Mouse (Mus musculus) adrenal gland, postnatal 36 days (tissue): ENCODE results near the gene Trim26. TPM values are rescaled to one million over a fixed set of nuclear protein-coding genes. Genes with fewer than 3 reads are reported as not detected.
"Not testable (repeated sequence)": the region's sequence is repeated elsewhere in the genome, so short reads cannot be mapped to it uniquely, and the experiment has no call there.

Source experiments
- DNase-seq, 2 experiments: peaks; one replicate each; pipeline ENCODE4 v3.0.0; 2021; ENCODE audit warnings: mixed read lengths in 1 of 2
- long read RNA-seq, 2 experiments: library from polyadenylated mRNA; stranded (forward); transcript quantifications; one replicate each; pipeline ENCODE4 v2.0.0; 2021; ENCODE audit warnings: borderline sequencing depth in 2 of 2
- total RNA-seq, 2 experiments: library from RNA; stranded (reverse); gene quantifications; 2 replicates each; pipeline ENCODE4 v1.2.3; 2021

Gene Trim26
- total RNA-seq, result 10 to 100 TPM; 57.8 to 61.3 TPM
- long read RNA-seq, experiment 1, partial matches to known transcripts, result 2 of 27 reads
- long read RNA-seq, experiment 1, other reads (novel, unspliced or antisense), result 25 of 27 reads
- long read RNA-seq, experiment 2, partial matches to known transcripts, result 0 of 3 reads
- long read RNA-seq, experiment 2, other reads (novel, unspliced or antisense), result 3 of 3 reads

DNA sequence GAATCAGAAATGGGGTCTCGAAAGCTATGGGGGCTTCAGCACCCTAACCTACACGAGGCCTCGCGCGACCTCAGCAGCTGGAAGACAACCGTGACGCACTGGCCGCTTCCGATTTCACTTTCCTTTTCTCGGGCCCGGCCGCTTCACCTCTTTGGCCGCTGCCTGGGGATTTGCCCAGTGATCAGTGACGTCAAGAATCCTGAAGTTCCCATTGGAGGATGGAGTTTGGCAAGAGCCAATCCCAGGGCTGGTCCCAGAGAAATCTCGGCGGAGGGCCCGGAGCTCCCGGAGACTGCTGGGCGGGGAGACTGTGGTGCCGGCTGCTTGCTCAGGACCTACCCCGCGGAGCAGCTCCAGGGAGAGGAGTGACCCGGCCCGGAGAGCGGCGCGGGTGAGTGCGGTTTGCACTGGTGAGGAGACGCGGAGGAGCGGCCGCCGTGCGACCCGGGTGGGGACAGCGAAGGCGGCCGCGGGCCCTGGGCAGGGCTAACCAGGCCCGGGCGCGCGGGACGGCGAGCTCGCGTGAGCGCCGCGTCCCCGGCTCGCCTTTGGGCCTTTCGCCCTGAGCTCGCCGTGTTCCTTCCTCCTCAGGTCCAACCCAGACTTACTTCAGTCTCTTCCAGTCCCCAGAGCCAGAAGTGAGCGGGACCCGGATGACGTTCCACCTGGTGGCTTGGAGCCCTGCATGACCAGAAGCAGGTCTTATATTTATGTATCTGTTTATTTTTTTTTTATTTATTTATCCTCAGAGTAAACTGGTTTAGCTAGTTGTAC lies at the start of gene Trim26:
Gene Trim26, plus strand, starts transcription at position 261 of the 774 bp plus-strand sequence.
- peak; percentile 96 to 97 for DNase-seq

DNA sequence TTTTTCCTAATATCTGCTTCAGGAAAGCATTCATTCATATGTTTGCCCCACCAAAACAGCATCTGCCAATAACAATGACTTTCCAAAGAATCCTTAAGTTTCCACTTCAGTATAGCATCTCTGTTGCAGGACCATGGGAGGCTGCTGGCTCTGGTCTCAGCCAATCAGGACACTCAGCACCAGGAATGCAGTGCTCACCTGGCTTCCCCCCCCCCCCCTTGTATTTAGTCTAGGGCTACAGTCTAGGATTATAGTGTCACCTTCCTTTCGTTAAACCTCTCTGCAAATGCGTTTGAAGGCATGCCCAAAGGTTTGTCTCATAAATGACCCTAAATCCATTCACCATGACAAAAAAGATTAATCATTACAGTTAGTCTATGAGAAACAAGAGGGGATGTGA lies 48.6 kb upstream of the Trim26 start:
- no peak for DNase-seq

DNA sequence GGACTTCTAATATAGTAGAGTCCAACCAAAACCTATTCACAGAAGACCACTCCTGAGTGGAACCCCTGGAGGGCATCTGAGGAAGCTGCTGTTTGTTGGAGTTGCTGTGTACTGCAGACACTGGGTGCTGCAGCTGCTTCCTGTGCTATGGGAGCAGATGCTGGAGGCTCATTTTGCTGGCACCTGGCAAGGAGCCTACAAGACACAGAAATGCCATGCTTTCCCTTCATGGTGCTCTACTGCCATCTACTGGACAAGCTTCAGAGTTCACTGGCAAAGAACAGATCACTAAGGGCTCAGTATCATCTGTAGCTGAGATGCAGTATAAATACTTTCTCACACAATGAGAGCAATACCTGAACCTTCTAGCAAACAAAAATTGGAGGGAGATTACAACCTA lies 48.1 kb upstream of the Trim26 start:
- peak; percentile 58 to 75 for DNase-seq

DNA sequence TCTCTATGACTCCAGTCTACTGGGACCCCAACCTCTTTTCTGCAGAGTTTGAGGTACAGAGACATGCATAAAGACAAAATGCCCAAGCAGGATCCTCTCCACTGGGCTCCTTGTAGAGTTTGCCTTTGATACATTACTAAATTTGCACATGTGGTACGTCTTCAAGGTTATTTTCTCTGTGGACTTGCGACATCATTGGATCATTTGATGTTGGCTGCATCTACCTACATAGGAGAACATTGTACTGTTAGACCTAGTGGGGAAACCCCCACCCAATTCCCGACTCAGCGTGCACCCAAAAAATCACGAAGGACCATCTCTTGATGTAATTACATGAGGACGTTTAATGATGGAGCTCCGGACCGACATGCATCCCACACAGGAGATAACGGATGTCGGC lies 37.4 kb upstream of the Trim26 start:
- DNase-seq, result no peak

DNA sequence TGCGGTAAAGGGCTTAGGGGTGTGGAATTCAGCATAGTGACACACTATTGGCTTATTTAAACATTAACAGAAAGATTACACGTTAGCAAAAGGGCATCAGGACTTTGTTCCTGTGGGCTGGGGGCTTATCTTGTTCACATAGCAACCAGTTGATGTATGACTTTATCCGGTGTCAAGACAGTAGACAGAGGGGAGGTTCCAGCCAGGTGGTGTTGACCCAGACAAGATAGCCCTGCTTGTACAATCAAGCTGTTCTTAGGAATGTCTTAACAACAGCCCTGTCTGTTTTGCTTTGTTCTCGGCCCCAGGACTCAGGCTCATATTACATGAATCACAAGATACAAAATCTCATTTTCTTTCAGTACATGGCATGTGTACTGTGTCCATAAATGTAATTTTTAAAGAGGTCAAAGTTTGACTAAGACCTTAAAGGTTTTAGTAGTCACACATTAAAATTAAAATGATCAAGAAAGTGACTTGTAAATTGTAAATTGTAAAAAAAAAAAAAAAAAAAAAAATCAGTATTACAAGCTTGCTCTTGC lies 36.9 kb upstream of the Trim26 start:
- DNase-seq, result not testable (repeated sequence)

DNA sequence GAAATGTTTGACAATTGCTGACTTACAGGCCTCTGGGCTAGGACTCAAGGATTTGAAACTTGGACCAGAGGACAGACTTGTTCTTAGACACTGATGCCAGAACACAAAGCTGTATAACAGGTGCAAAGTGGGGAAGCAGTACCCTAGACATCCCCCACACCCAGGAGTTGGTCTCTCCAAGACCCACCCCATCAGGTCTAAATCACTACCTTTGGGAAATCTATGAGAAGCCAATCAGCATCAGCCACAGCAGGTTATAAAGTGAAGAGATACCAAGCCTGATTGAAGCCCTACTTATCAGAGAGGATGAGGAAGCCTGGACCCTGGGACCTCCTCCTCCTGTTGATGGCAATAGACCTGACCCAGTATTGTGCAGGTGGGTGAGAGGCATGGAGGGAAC lies 25.1 kb upstream of the Trim26 start, which contains the start of gene H2-M10.6:
Gene H2-M10.6, plus strand, starts transcription at position 301 of the 400 bp plus-strand sequence.
- no peak for DNase-seq

DNA sequence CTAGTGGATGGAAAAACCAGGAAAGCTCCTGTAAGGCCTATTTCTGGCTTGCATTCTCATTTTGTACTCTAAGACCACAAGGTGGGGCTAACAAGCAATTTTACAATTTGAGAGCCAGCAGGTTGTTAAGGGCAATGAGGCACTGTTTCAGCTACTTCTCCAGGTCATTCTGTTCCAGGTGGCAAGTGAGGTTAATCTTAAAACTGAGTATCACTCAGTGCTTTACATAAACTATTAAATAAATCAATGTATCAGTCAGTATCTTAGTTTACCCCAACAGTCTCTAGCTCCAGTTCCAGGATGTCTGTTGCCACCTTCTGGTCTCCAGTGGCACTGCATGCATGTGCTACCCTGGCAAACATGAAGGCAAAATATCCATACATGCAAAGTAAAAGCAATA lies 12.9 kb upstream of the Trim26 start:
- peak; percentile 57 to 64 for DNase-seq

DNA sequence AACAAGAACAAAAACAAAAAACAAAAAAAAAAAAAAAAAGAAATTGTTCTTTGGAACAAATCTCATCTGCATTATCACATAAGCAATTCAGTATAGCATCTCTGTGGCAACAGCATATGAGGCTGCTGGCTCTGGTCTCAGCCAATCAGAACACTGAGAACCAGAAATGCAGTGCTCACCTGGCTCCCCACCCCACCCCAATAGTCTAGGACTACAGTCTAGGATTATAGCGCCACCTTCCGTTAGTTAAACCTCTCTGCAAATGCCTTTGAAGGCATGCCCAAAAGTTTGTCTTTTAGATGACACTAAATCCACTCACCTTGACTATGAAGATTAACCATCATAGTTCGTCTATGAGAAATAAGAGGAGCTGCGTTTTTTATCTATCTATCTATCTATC lies 11.4 kb upstream of the Trim26 start:
- no peak for DNase-seq

DNA sequence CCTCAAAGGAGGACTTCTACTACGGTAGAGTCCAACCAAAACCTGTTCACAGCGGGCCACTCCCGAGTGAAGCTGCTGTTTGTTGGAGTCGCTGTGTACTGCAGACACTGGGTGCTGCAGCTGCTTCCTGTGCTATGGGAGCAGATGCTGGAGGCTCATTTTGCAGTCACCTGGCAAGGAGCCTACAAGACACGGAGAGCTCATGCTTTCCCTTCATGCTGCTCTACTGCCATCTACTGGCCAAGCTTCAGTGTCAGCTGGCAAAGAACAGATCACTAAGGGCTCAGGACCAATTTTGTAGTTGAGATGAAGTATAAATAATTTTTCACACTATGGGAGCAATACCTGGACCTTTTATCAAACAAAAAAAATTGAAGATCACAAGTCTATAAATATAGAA lies 10.9 kb upstream of the Trim26 start:
- peak; percentile 83 to 90 for DNase-seq

DNA sequence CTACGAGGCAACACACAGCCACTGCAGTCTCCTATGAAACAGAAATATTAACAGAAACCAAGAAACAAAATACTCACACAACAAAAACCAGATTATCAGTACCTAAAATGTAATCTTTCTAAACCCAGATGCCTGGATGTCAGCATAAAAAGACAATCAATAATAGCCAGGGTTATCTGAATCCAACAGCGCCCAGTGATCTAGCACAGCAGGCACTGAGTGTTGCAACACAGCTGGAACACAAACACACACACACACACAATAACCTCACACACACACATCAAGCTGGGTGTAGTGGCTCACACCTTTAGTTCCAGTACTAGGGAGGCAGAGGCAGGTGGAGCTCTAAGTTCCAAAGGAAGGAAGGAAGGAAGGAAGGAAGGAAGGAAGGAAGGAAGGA lies 8.4 kb upstream of the Trim26 start:
- no peak for DNase-seq

DNA sequence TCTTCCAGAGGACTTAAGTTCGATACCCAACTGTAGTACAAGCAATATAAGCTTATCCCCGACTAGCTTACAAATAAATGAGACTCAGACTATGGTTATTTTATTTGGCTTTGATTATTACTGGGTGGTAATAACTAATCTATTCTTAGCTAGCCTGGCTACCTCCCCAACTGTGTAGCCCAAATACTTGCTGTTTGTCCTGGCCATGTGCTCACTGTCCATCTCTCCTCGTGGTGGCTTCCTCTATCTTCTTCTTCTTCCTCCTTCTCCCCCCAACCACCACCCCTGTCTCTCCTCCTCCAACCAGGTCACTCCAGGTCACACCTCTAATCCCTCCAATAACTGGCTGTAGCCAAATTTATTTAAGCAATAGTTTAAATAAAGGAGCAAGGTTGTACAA lies 6.5 kb upstream of the Trim26 start:
- no peak for DNase-seq

DNA sequence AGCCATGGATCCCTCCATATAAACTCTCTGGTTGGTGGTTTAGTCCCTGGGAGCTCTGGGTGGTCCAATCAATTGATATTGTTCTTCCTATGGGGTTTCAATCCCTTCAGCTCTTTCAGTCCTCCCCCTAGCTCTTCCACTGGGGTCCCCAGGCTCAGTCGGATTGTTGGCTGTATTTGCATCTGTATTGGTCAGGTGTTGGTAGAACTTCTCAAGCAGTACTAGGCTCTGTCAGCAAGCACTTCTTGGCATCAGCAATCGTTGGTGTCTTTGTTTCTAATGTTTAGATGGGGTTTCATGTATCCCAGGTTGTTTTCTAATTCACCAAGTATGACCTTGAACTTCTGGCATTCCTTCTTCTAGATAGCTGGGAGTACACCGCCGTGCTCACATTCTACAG lies 4.2 kb upstream of the Trim26 start:
- no peak for DNase-seq

DNA sequence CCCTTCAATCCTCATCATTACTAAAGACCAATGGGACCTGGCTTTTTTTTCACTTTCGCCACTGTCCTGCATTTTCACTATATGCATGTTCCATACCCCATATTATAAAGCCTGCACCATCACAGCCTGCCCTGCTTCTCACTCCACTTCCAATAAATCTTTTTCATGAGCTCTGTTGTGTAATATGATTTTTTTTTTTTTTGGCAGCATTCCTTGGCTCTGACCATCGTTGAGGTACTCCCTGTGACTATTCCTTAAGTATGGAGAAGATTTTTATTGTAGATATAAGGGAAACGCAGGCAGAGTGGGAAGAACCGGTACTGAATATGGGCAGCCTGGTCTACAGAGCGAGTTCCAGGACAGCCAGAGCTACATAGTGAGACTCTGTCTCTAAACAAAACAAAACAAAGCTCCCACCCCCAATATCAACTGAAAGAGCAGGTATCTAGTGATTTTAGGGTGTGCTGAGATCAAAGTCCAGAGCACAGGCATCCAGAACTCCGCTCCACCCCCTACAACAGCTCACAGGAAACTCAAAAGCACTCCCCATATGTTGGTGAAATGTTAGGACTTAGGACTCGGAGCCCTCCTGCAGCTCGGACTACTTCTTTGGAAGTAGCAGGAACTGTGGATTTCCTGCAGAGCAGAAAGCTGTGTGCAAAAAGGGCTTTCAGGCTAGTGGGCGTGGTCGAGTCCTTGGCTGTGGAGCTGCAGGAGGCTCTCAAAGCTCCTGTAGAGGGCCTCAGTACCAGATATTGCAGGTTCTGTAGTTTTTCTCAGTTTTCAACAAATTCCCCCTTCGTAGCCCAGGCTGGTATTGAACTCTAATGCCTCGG lies 1.1 kb upstream of the Trim26 start:
- peak; percentile 73 to 83 for DNase-seq

DNA sequence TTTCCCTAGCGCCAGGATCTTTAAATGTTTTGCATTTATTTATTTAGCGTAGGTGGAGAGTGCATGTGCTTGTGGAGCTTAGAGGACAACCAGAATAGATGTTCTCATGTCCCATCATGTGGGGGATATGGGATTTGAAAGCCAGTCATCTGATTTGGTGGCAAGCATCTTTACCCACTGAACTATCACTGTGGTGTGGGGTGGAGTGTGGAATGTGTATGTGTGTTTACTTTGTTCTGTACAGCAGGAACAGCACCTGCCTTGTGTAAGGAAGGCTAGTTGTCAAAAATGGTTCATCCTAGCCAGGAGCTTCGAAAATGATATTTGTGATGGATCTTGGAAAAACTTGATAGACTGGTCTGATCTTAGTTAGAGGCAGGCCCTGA lies 514 bp upstream of the Trim26 start:
- no peak for DNase-seq

DNA sequence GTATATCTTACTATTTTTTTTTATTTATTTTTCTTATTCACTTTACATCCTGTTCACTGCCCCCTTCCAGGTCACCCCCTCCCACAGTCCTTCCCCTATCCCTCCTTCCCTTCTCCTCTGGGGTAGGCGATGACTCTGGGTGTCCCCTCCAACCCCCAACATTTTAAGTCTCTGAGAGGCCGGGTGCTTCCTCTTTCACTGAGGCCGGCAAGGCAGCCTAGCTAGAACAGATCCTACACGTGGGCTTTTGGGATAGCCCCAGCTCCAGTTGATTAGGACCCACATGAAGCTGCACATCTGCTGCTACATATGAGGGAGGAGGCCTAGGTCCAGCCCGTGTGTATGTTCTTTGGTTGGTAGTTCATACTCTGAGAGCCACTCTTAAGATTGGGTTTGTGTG lies 2.1 kb downstream of the Trim26 start:
- no peak for DNase-seq

DNA sequence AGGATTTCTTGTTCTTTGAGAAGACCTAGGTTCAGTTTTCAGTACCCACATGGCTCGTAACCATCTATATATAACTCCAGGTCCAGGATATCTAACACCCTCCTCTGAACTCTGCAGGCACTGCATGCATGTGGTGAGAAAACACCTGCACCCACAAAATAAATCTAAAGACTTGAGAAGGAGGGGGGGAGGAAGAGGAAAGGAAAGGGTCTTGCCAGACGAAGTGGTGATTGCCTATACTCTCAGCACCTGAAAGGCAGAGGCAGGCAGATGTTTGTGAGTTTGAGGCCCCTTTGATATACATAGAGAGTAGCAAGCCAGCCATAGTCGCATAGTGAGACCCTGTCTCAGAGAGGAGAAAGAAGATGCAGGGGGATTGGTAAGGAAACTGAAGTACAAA lies 3.0 kb downstream of the Trim26 start:
- no peak for DNase-seq

DNA sequence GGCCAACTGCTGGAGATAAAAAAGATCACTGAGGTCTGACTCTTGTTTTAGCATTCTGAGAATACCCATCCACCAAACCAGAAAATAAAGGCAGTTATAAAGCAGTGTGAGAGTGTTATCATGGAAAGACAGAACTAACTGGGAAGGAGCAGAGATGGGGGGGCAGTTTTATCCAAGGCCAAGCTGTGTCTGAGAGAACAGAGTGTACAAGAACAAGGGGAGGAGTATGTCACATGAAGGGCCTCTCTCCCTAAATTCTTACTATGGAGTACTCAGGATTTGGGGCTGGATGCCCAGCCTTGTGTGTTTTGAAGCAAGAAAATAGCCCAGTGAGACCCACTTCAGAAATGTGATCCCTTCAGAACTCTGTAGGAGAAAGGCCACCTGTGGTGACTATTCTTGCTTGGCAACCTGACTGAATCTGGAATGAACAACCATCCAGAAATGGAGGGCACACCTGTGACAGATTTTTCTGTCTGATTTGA lies 4.1 kb downstream of the Trim26 start:
- peak in 1 of 2 experiments; percentile 42 for DNase-seq

DNA sequence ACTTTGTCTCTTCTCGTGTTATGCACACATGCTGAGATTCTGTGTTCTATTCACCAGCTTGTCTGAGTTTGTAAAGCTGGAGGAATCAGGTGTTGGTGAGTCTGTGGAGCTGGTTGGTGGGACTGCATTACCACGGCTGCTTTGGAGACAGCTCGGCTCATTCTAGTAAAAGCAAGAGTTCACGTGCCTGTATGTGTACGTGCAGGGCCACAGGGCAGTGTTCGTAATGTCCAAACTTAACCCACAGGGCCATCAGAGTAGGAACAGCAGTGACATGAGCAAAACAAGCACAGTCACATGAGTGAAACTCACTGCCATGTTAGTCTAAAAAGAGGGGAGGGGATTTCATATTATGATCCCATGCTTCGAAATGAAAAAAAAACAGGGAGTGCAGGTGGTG lies 6.8 kb downstream of the Trim26 start:
- DNase-seq, result no peak

DNA sequence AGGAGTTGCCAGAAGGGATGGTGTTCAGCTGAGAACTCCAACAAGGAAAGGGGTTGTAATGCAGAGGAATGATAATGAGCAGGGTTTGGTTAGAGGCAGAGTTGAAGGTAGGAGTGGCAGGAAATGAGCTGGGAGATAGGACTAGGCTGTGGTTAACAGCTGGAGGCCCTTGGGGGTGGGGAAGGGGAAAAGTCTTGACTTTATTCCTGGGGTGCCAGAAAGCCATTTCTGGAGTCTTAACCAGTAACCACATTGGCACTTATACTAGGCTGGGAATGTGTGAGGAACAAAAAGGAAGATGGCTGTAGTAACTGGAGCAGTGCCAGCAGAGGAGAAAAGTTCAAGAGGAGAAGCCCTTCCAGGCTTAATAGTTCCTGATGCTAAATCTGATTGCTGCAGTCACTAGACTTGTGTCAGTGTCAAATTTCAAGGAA lies 7.4 kb downstream of the Trim26 start:
- peak in 1 of 2 experiments; percentile 29 for DNase-seq

DNA sequence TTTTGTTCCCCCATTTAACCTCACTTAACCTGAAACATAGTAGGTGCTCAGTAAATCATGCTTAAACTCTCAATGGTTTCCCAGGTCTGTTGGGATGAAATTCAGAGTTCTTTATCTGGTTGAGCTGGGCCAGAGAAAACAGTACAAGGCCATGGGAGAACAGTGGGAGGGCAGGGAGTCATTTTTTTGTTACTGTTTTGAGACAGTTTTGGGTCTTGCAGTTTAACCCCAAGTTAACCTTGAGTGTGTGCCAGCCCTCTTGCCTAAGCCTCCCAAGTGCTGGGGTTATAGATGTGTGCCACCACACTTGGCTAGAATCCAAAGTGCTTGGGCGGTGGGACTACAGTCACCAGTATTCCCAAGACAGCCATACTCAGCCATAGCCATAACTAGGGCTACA lies 7.8 kb downstream of the Trim26 start:
- peak; percentile 77 to 82 for DNase-seq

DNA sequence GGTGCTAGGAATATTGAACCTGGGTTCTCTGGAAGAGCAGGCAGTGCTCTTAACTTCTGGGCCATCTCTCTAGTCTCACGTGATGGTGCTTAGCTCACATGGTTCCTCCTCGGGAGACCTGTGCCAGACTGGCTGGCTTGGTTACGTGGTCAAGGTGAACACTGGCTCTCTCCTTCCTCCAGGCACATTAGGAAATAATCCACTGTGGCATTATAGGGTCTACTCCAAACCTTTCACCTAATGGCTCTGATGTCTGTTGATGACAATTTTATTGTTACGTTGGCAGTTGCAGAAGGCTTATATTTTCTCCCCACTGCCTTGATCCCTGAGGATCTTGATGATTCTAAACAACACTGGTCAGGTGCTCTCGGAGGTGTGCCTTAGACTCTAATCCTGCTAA lies 12.0 kb downstream of the Trim26 start:
- no peak for DNase-seq

DNA sequence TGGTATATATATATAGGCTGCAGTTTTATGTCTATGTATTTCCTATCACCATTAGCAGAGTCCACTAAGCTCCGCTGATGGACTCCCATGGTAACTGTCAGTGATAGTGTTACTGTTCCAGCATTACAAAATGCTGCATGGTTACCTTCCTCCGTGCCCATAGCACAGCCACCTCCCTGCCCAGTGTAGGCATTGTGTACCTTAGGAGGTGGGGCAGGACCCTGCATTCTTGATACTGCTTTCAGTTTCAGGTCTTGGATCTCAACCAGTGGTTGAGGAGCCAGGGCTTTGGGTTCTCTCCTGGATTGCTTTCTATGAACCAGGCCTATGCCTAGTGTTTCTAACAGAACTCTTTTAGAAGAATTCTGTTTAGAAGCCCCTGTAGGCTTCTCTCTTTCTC lies 13.1 kb downstream of the Trim26 start:
- no peak for DNase-seq

DNA sequence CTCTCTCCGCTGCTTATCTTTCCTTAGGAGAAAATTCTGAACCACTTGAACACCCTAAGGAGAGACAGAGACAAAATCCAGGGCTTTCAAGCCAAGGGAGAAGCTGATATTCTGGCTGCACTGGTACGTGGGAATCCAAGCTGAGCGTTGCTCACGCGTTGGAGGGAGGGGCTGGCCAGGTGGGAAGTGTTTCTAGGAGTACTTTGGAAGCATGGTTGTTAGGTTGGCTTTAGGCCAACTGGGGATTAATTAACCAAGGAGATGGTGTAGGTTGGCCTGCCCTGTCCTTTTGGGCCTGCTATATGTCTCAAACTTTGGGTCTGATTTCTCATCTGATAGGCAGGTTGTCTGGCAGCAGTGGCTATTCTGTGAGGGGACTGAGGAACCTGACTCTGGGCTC lies 14.3 kb downstream of the Trim26 start:
- no peak for DNase-seq
